Mouse (Mus musculus) gastrocnemius, adult 2 months (tissue): Measurements from ENCODE around the gene Ndufa5. TPM values are rescaled to one million over a fixed set of nuclear protein-coding genes. Genes with fewer than 3 reads are reported as not detected.

Source experiments
- DNase-seq: peaks from one replicate; pipeline ENCODE4 v3.0.0; 2022
- H3K27ac ChIP-seq: fragments of 200-600 bp; 2 replicates; pipeline ENCODE4 v1.8.1; 2022; ENCODE audit warnings: mild to moderate bottlenecking
- H3K4me3 ChIP-seq: fragments of 200-600 bp; 2 replicates; pipeline ENCODE4 v1.8.1; 2022; ENCODE audit warnings: mild to moderate bottlenecking, moderate library complexity
- CTCF ChIP-seq: fragments of 200-600 bp; IDR thresholded peaks from 2 replicates; pipeline ENCODE4 v1.8.1; 2022; ENCODE audit warnings: antibody characterized with exemption, mild to moderate bottlenecking, moderate library complexity
- intact Hi-C: fragments of 180-260 bp; cut with DNase I; formaldehyde crosslinking; loops from one replicate; pipeline ENCODE4 v1.15.1; 2025
- long read RNA-seq, 2 experiments: library from polyadenylated mRNA; stranded (forward); transcript quantifications; one replicate each; pipeline ENCODE4 v2.0.0; 2021
- total RNA-seq, 2 experiments: library from RNA; stranded (reverse); gene quantifications; 2 replicates each; pipeline ENCODE4 v1.2.3; 2021

Gene Ndufa5
- 100 to 1,000 TPM; 579 to 752 TPM for total RNA-seq
- long read RNA-seq, experiment 1, transcript Ndufa5-201 (5 exons, 875 nt) = major isoform, 519 of 674 reads
- long read RNA-seq, experiment 1, transcript Ndufa5-202 (4 exons, 315 nt) = minor isoform, 50 of 674 reads
- long read RNA-seq, experiment 1, partial matches to known transcripts = 91 of 674 reads
- long read RNA-seq, experiment 1, other reads (novel, unspliced or antisense) = 11 of 674 reads
- long read RNA-seq, experiment 2, transcript Ndufa5-201 (5 exons, 875 nt) = major isoform, 592 of 822 reads
- long read RNA-seq, experiment 2, transcript Ndufa5-202 (4 exons, 315 nt) = minor isoform, 72 of 822 reads
- long read RNA-seq, experiment 2, transcript Ndufa5-204 (5 exons, 453 nt) = minor isoform, 5 of 822 reads
- long read RNA-seq, experiment 2, partial matches to known transcripts = 138 of 822 reads
- long read RNA-seq, experiment 2, other reads (novel, unspliced or antisense) = 15 of 822 reads

DNA sequence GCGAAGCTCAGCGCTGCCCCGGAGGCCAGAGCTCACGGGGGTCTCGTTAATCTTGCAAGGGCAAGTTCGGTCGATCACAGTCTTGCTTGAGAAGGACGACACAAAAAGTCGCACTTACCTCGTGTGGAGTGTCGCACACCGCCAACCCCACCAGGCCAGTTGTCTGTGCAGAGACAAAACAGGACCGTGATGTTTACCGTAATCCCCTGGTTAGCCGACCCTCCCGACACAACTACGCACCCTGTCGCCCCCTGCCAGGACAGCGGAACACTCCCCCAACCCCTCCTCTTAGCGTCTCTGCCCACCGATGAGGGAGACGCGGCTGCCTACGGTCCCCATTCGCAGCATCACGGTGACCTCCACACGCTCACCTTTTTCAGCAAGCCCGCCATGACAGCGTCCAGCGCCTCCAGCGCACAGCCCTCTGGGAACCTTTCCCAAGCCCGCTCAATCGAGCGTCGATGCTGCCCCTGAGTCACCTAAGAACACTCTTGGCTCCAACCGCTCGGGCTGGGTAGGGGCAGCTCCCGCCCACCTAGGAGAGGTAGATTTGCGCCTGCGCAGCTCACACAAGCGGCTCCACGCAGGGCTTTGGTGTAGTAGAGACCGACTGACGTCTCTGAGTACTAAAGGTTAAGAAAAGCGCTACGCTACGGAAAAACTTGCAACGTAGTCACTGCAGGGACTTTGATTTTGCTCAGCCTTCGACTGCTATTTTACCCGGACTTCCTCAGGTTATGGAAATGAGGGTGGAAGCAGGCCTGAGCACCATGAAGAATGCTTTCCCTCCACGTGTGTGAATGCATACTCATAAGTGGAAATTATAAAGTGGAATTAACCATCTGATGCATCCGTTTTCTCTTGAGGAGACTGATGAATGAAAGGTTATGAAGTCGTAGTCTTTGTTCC lies at the start of gene Ndufa5:
Gene Ndufa5 (minus strand): TSS at position 859 of the 909 bp plus-strand sequence.
- Histone ChIP-seq H3K27ac (peak within 1 kb of the TSS; percentile 94), H3K4me3 (peak within 1 kb of the TSS; percentile 81)
- TF ChIP-seq CTCF = no peak
- DNase-seq = peak; percentile 96
- intact Hi-C loops = loop anchor here (2.0 kb wide), 1 partner anchor 135 kb away; no protein-coding TSS in a partner anchor

GRCm38 (mm10) chr6:24573319-24573718 lies 45.5 kb upstream of the Ndufa5 start:
- Histone ChIP-seq H3K27ac (no peak overlapping the region), H3K4me3 (no peak overlapping the region)
- intact Hi-C loops = no loop called here
- no peak for TF ChIP-seq CTCF
- no peak for DNase-seq

- intact Hi-C loops = no loop called here
- Histone ChIP-seq H3K27ac (peak overlapping the region; percentile 56), H3K4me3 (no peak overlapping the region)
- no peak for TF ChIP-seq CTCF
- DNase-seq = peak; percentile 20
Observed at GRCm38 (mm10) chr6:24572431-24572830, 44.6 kb upstream of the Ndufa5 start.

- intact Hi-C loops = no loop called here
- peak overlapping the region; percentile 43 for H3K4me3 ChIP-seq
- TF ChIP-seq CTCF = no peak
- peak overlapping the region; percentile 74 for H3K27ac ChIP-seq
- DNase-seq = peak; percentile 21
Observed at GRCm38 (mm10) chr6:24571126-24571525, 43.3 kb upstream of the Ndufa5 start.

GRCm38 (mm10) chr6:24570278-24570677 lies 42.5 kb upstream of the Ndufa5 start:
- TF ChIP-seq CTCF = no peak
- DNase-seq = peak; percentile 35
- intact Hi-C loops = no loop called here
- Histone ChIP-seq H3K4me3 (peak overlapping the region; percentile 43), H3K27ac (peak overlapping the region; percentile 74)

- intact Hi-C loops = loop anchor here (5.0 kb wide), 2 partner anchors 37 to 58 kb away; no protein-coding TSS in a partner anchor
Observed at GRCm38 (mm10) chr6:24569711-24570110, 41.9 kb upstream of the Ndufa5 start.

DNA sequence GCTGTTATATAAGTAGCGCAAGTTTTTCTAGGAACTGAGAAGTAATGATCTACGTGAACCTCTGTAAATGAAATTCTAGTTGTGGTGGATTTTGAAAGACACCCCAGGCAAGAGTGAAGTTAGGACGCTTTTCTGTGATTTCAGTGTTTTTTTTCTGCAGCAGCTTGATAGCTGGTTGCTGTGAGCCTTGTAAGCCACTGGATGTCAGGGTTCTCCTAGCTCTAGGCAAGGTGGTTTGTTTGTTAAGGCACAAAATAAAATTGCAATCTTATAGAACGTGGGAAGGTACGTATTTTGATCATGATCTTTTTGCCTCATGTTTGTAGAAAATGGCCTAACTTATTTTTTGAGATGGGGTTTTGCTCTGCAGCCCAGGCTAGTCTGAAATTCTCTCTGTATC lies 41.1 kb upstream of the Ndufa5 start:
- H3K4me3 ChIP-seq = no peak overlapping the region
- no peak for DNase-seq
- TF ChIP-seq CTCF = peak; percentile 64
- peak overlapping the region; percentile 74 for H3K27ac ChIP-seq
- intact Hi-C loops = loop anchor here (5.0 kb wide), 2 partner anchors 37 to 58 kb away; no protein-coding TSS in a partner anchor

More at GRCm38 (mm10) chr6:24569711-24570110, 41.9 kb upstream of the Ndufa5 start:
- Histone ChIP-seq H3K27ac (peak overlapping the region; percentile 74), H3K4me3 (no peak overlapping the region)
- DNase-seq = no peak
- no peak for TF ChIP-seq CTCF

GRCm38 (mm10) chr6:24564886-24565285 lies 37.1 kb upstream of the Ndufa5 start:
- intact Hi-C loops = loop anchor here (5.0 kb wide), 2 partner anchors 33 to 62 kb away; no protein-coding TSS in a partner anchor

DNA sequence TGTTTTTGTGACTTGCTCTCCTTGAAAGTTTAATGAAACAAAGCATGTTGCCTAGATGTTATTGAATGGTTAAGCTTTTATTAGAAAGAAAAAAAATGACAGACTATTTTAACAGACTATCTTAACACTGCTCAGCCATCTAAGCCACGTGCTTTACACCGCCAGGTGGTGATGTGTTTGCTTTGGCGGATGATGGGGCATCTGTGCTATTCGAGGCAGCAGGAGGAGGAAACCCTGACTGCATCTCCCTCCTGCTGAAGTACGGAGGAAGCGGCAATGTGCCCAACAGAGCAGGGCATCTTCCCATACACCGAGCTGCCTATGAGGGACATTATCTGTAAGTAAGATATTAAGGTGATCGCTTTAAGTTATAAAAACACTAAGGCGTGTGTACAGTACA lies 36.3 kb upstream of the Ndufa5 start:
- no peak for DNase-seq
- Histone ChIP-seq H3K27ac (no peak overlapping the region), H3K4me3 (no peak overlapping the region)
- TF ChIP-seq CTCF = no peak
- intact Hi-C loops = no loop called here

More at GRCm38 (mm10) chr6:24564886-24565285, 37.1 kb upstream of the Ndufa5 start:
- no peak overlapping the region for H3K4me3 ChIP-seq
- DNase-seq = no peak
- no peak for TF ChIP-seq CTCF
- no peak overlapping the region for H3K27ac ChIP-seq

GRCm38 (mm10) chr6:24555488-24555887 lies 27.7 kb upstream of the Ndufa5 start:
- TF ChIP-seq CTCF = no peak
- Histone ChIP-seq H3K27ac (peak overlapping the region; percentile 92), H3K4me3 (peak overlapping the region; percentile 62)
- DNase-seq = peak; percentile 52
- intact Hi-C loops = no loop called here

DNA sequence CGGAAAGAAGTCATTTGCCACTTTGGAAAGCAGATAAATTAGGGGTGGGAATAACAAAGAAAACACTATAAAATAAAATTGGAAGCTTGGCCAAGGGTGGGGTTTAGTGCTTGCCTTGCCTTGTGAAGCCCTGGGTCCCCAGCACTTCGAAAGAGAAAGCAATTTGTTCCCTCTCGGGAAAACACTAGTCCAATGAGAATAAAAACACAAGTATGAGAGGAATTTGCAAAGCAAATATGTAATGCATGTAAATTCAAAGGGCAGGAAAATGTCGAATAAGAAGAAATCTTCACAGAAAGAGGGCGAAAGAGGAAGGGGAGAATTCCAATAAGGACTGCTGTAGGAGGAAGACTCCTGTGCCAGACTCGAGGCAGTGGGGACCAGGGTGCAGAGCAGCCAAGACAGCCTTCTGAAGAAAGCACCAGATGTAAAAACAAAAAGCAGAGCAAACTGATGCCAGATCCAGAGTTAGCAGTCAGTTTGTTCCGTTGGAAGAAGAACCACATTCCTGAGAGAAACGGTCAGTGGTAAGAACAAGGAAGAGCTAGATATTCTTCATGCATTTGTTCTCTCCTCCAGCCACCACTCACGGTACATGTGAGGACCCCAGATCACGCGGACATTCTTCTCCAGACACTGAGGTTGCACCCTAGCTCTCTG lies 26.7 kb upstream of the Ndufa5 start:
- Histone ChIP-seq H3K27ac (peak overlapping the region; percentile 92), H3K4me3 (peak overlapping the region; percentile 43)
- intact Hi-C loops = no loop called here
- no peak for TF ChIP-seq CTCF
- DNase-seq = peak; percentile 59

DNA sequence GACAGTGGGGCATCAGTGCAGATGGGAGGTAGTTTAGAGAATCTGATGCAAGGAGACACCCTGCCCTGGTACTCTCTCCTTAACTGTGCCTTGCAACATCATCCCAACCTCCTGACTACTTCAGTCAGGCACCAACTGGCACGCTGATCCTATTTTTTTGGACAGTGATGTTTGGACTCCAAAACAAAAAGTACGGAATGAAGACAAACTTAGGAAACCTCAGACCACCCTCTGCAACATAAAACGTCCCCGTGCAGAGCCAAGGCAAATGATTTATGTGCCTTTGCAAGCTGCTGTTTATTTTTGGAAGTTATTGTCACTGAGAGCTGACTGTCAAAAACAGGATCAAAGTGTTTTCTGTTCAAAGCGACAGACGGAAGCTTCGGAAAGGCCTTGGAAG lies 24.2 kb upstream of the Ndufa5 start:
- intact Hi-C loops = no loop called here
- Histone ChIP-seq H3K4me3 (peak overlapping the region; percentile 45), H3K27ac (peak overlapping the region; percentile 91)
- DNase-seq = peak; percentile 70
- no peak for TF ChIP-seq CTCF
